Mouse (Mus musculus) neutrophil, adult 83 days (primary cell): ENCODE data around the gene Rgs1. TPM values are rescaled to one million over a fixed set of nuclear protein-coding genes. Genes with fewer than 3 reads are reported as not detected.

ENCODE experiments used
- total RNA-seq, 2 experiments: library from RNA; stranded (reverse); gene quantifications; one replicate each; pipeline ENCODE4 v1.2.4; 2023

Rgs1 gene
- 10 to 100 TPM; 35.2 to 45.7 TPM for total RNA-seq

DNA sequence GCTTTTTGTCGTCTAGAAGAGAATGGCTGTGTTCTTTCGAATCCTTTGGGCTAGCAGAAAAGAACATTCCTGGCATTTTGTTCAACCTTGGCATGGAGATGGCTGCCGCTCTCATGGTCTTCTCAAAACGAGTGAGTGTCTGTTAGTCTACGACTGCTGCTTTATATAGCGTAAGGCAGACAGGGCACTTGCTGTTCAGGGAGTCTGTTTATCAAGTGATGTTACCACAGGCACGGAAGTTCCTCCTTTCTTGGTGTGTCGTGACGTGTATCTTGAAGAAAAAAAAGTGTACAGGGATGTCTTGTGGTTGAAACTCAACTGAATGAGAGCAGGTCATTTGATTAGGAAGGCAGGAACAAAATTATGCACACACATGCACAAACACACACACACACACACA lies at the start of gene Rgs1:
Gene Rgs1 (minus strand): TSS at position 320 of the 400 bp plus-strand sequence.

Other genes starting within 250 kb of the Rgs1 start
- gene Rgs2, start 245.1 kb downstream of the Rgs1 start, total RNA-seq, result 100 to 1,000 TPM; 621 to 717 TPM
- not detected for gene Rgs13, start 71.9 kb downstream of the Rgs1 start, total RNA-seq